Mouse (Mus musculus) small intestine, adult 2 months (tissue): ENCODE measurements around the gene Faap20.

Source experiments
- CTCF ChIP-seq: fragments of 200-500 bp; IDR thresholded peaks from 2 replicates; pipeline ENCODE4 v1.5.1; 2012; ENCODE audit warnings: low read depth, mild to moderate bottlenecking, control low read depth, inconsistent platforms, low read length, moderate library complexity, mixed read lengths; ENCODE audit not compliant: insufficient replicate concordance, insufficient read length; ENCODE audit errors: extremely low read depth
- POLR2A ChIP-seq: fragments of 200-500 bp; IDR thresholded peaks from 2 replicates; pipeline ENCODE4 v1.6.1; 2012; ENCODE audit warnings: low read depth, mild to moderate bottlenecking, control low read depth, inconsistent platforms, low read length, moderate library complexity

GRCm38 (mm10) chr4:155209494-155209893 lies 40.1 kb upstream of the Faap20 start:
- TF ChIP-seq CTCF (no peak), POLR2A (no peak)
